Mouse (Mus musculus): ENCODE measurements at regions not wholly inside any gene's neighbourhood (a gene's known extent, or its start where the extent isn't known, plus 50 kb on each side); places are given as distances from the start of the nearest gene placed in this dataset.
"Not testable (repeated sequence)": the region's sequence is repeated elsewhere in the genome, so short reads cannot be mapped to it uniquely, and the experiment has no call there.

- WGBS, result 96% methylated on average over 1 of the region's 1 CpGs
- DNase-seq (ENCODE audit: low spot score), result no peak
- H3K27ac ChIP-seq (replicated peaks; ENCODE audit: low read depth, low read length), result no peak overlapping the region
- no peaks in the 10 kb centered on the region for H3K4me1 ChIP-seq (ENCODE audit: control insufficient read depth, insufficient read depth, low read length)
- TF ChIP-seq POLR2A (IDR thresholded peaks at IDR 0.05; ENCODE audit: borderline replicate concordance, extremely low read depth, insufficient read depth, insufficient read length), result no peak
- no peak overlapping the region for H3K4me3 ChIP-seq (replicated peaks; ENCODE audit: low read length)
- ATAC-seq (ENCODE audit: low FRiP score, low read depth), result no peak
- no peak overlapping the region for H3K4me2 ChIP-seq (replicated peaks; ENCODE audit: low read depth, low read length, severe bottlenecking)
- H3K9ac ChIP-seq (ENCODE audit: low read depth, low read length, severe bottlenecking), result no peak overlapping the region
- no peaks in the 10 kb centered on the region for H3K36me3 ChIP-seq (ENCODE audit: control insufficient read depth, insufficient read depth, low read length)
- no peaks in the 10 kb centered on the region for H3K9me3 ChIP-seq (ENCODE audit: control insufficient read depth, low read length)
- H3K27me3 ChIP-seq (ENCODE audit: control insufficient read depth, insufficient read depth, low read length), result no peaks in the 10 kb centered on the region
These were observed 86.6 kb upstream of the Ifngr1 start for GRCm38 (mm10) chr10:19505174-19505573.

GRCm38 (mm10) chr10:19505979-19506378, 85.8 kb upstream of the Ifngr1 start:
- H3K9ac ChIP-seq (ENCODE audit: low read depth, low read length, severe bottlenecking), result no peak overlapping the region
- no peaks in the 10 kb centered on the region for H3K9me3 ChIP-seq (ENCODE audit: control insufficient read depth, low read length)
- DNase-seq (ENCODE audit: low spot score) (no peak), ATAC-seq (ENCODE audit: low FRiP score, low read depth) (no peak)
- H3K4me1 ChIP-seq (ENCODE audit: control insufficient read depth, insufficient read depth, low read length), result peaks cover 6% of the 10 kb centered on the region; the same call in 1 of the 2 replicates
- no peak overlapping the region for H3K4me3 ChIP-seq (replicated peaks; ENCODE audit: low read length)
- no peak for TF ChIP-seq POLR2A (IDR thresholded peaks at IDR 0.05; ENCODE audit: borderline replicate concordance, extremely low read depth, insufficient read depth, insufficient read length)
- no peak overlapping the region for H3K4me2 ChIP-seq (replicated peaks; ENCODE audit: low read depth, low read length, severe bottlenecking)
- WGBS, result 78% methylated on average over 6 of the region's 6 CpGs
- H3K27me3 ChIP-seq (ENCODE audit: control insufficient read depth, insufficient read depth, low read length), result no peaks in the 10 kb centered on the region
- H3K36me3 ChIP-seq (ENCODE audit: control insufficient read depth, insufficient read depth, low read length), result no peaks in the 10 kb centered on the region
- no peak overlapping the region for H3K27ac ChIP-seq (replicated peaks; ENCODE audit: low read depth, low read length)

DNA sequence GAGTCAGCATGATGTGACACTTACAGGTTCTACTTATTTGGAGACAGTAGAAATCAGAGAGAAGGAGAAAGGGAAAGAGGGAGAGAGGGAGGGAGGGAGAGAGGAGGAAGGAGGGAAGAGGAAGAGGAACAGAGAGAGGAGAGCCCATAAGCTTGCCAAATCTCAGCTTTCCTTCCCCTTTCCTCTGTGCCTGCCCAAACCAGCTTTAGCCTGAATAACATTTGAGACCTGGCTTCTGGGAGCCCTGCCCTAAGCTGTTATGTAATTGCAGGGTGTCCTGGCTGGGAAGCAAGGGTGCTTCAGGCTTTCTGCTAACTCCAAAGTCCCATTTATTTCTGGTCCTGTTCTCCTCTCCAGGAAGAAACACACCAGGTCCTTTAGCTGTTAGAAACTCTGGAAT, 85.3 kb upstream of the Ifngr1 start:
- Histone ChIP-seq H3K9ac (ENCODE audit: low read depth, low read length, severe bottlenecking) (no peak overlapping the region), H3K27ac (replicated peaks; ENCODE audit: low read depth, low read length) (no peak overlapping the region), H3K9me3 (ENCODE audit: control insufficient read depth, low read length) (no peaks in the 10 kb centered on the region), H3K27me3 (ENCODE audit: control insufficient read depth, insufficient read depth, low read length) (no peaks in the 10 kb centered on the region), H3K4me3 (replicated peaks; ENCODE audit: low read length) (no peak overlapping the region), H3K4me2 (replicated peaks; ENCODE audit: low read depth, low read length, severe bottlenecking) (no peak overlapping the region), H3K4me1 (ENCODE audit: control insufficient read depth, insufficient read depth, low read length) (peaks cover 6% of the 10 kb centered on the region; the same call in 1 of the 2 replicates), H3K36me3 (ENCODE audit: control insufficient read depth, insufficient read depth, low read length) (no peaks in the 10 kb centered on the region)
- no peak for ATAC-seq (ENCODE audit: low FRiP score, low read depth)
- TF ChIP-seq POLR2A (IDR thresholded peaks at IDR 0.05; ENCODE audit: borderline replicate concordance, extremely low read depth, insufficient read depth, insufficient read length), result no peak
- no peak for DNase-seq (ENCODE audit: low spot score)

- no peak for ATAC-seq (ENCODE audit: low FRiP score, low read depth)
- Histone ChIP-seq H3K4me3 (replicated peaks; ENCODE audit: low read length) (no peak overlapping the region), H3K27ac (replicated peaks; ENCODE audit: low read depth, low read length) (no peak overlapping the region), H3K27me3 (ENCODE audit: control insufficient read depth, insufficient read depth, low read length) (no peaks in the 10 kb centered on the region), H3K4me1 (ENCODE audit: control insufficient read depth, insufficient read depth, low read length) (peaks cover 6% of the 10 kb centered on the region; the same call in 1 of the 2 replicates), H3K9me3 (ENCODE audit: control insufficient read depth, low read length) (no peaks in the 10 kb centered on the region), H3K4me2 (replicated peaks; ENCODE audit: low read depth, low read length, severe bottlenecking) (no peak overlapping the region), H3K9ac (ENCODE audit: low read depth, low read length, severe bottlenecking) (no peak overlapping the region), H3K36me3 (ENCODE audit: control insufficient read depth, insufficient read depth, low read length) (no peaks in the 10 kb centered on the region)
- WGBS, result 72% methylated on average over 5 of the region's 5 CpGs
- no peak for DNase-seq (ENCODE audit: low spot score)
- no peak for TF ChIP-seq POLR2A (IDR thresholded peaks at IDR 0.05; ENCODE audit: borderline replicate concordance, extremely low read depth, insufficient read depth, insufficient read length)
These were observed 83.5 kb upstream of the Ifngr1 start for GRCm38 (mm10) chr10:19508221-19508745.

DNA sequence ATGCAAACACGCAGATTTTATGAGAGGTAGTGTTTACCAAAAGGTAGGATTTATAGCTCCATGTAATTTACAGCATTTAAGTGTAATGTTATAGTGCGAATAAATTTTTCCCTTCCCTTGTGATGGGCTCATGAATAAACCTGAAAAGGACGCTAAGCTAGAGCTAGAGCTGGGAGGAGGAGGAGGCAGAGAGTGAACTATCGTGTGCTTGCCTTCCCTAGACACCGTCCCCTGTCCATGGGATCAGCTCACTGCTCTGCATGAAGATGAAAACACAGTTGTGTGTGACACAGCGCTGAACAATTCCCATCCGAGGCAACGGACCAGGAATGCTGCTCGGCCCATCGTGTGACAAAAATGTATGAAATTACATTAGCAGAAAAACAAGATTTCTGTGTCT, 81.7 kb upstream of the Ifngr1 start:
- H3K4me2 ChIP-seq (replicated peaks; ENCODE audit: low read depth, low read length, severe bottlenecking), result no peak overlapping the region
- ATAC-seq (ENCODE audit: low FRiP score, low read depth), result no peak
- 61% methylated on average over 10 of the region's 10 CpGs for WGBS
- no peaks in the 10 kb centered on the region for H3K27me3 ChIP-seq (ENCODE audit: control insufficient read depth, insufficient read depth, low read length)
- no peak overlapping the region for H3K4me3 ChIP-seq (replicated peaks; ENCODE audit: low read length)
- no peak for TF ChIP-seq POLR2A (IDR thresholded peaks at IDR 0.05; ENCODE audit: borderline replicate concordance, extremely low read depth, insufficient read depth, insufficient read length)
- no peaks in the 10 kb centered on the region for H3K36me3 ChIP-seq (ENCODE audit: control insufficient read depth, insufficient read depth, low read length)
- DNase-seq (ENCODE audit: low spot score), result no peak
- H3K9me3 ChIP-seq (ENCODE audit: control insufficient read depth, low read length), result no peaks in the 10 kb centered on the region
- H3K27ac ChIP-seq (replicated peaks; ENCODE audit: low read depth, low read length), result no peak overlapping the region
- H3K4me1 ChIP-seq (ENCODE audit: control insufficient read depth, insufficient read depth, low read length), result peaks cover 6% of the 10 kb centered on the region; the same call in 1 of the 2 replicates
- no peak overlapping the region for H3K9ac ChIP-seq (ENCODE audit: low read depth, low read length, severe bottlenecking)

GRCm38 (mm10) chr10:19514366-19514765, 77.4 kb upstream of the Ifngr1 start:
- H3K4me2 ChIP-seq (replicated peaks; ENCODE audit: low read depth, low read length, severe bottlenecking); H3K27me3 ChIP-seq (ENCODE audit: control insufficient read depth, insufficient read depth, low read length); H3K9ac ChIP-seq (ENCODE audit: low read depth, low read length, severe bottlenecking); DNase-seq (ENCODE audit: low spot score); H3K4me3 ChIP-seq (replicated peaks; ENCODE audit: low read length); H3K9me3 ChIP-seq (ENCODE audit: control insufficient read depth, low read length); ATAC-seq (ENCODE audit: low FRiP score, low read depth); H3K27ac ChIP-seq (replicated peaks; ENCODE audit: low read depth, low read length); H3K4me1 ChIP-seq (ENCODE audit: control insufficient read depth, insufficient read depth, low read length); H3K36me3 ChIP-seq (ENCODE audit: control insufficient read depth, insufficient read depth, low read length): not testable (repeated sequence)

Data from limb, embryonic 14.5 days (tissue).